Mouse (Mus musculus) lung, adult 2 months (tissue): ENCODE measurements around the gene Rflna.

ENCODE experiments used
- CTCF ChIP-seq: fragments of 200-500 bp; IDR thresholded peaks from 2 replicates; pipeline ENCODE4 v1.5.1; 2011; ENCODE audit warnings: mild to moderate bottlenecking, low read length, control low read depth; ENCODE audit not compliant: insufficient read depth
- POLR2A ChIP-seq: fragments of 200-500 bp; IDR thresholded peaks from 2 replicates; pipeline ENCODE4 v1.6.1; 2011; ENCODE audit warnings: low read depth, mild to moderate bottlenecking, control low read depth, low read length, borderline replicate concordance; ENCODE audit errors: extremely low read depth

GRCm38 (mm10) chr5:124986222-124986621 lies 16.8 kb upstream of the Rflna start:
- TF ChIP-seq CTCF (no peak), POLR2A (no peak)
